Mouse (Mus musculus): ENCODE measurements around the gene Rab3gap2. TPM values are rescaled to one million over a fixed set of nuclear protein-coding genes. Genes with fewer than 3 reads are reported as not detected.

The Rab3gap2 gene
- total RNA-seq (2021) = 10 to 100 TPM; 16.5 to 22.5 TPM
- long read RNA-seq, experiment 1, full-length matches to known transcripts = 34 of 47 reads
- long read RNA-seq, experiment 1, partial matches to known transcripts = 3 of 47 reads
- long read RNA-seq, experiment 1, other reads (novel, unspliced or antisense) = 10 of 47 reads
- long read RNA-seq, experiment 2, full-length matches to known transcripts = 19 of 25 reads
- long read RNA-seq, experiment 2, partial matches to known transcripts = 4 of 25 reads
- long read RNA-seq, experiment 2, other reads (novel, unspliced or antisense) = 2 of 25 reads

- DNase-seq = peak; percentile 100
Measured at GRCm38 (mm10) chr1:185203909-185204661, at the start of gene Rab3gap2. Rab3gap2 (plus strand) TSS chr1:185204117.

- no peak for DNase-seq
Measured at GRCm38 (mm10) chr1:185173641-185174040, 30.3 kb upstream of the Rab3gap2 start.

- no peak for DNase-seq
Measured at GRCm38 (mm10) chr1:185177860-185178259, 26.1 kb upstream of the Rab3gap2 start.

- peak; percentile 58 for DNase-seq
Measured at GRCm38 (mm10) chr1:185183591-185184330, 20.2 kb upstream of the Rab3gap2 start.

DNA sequence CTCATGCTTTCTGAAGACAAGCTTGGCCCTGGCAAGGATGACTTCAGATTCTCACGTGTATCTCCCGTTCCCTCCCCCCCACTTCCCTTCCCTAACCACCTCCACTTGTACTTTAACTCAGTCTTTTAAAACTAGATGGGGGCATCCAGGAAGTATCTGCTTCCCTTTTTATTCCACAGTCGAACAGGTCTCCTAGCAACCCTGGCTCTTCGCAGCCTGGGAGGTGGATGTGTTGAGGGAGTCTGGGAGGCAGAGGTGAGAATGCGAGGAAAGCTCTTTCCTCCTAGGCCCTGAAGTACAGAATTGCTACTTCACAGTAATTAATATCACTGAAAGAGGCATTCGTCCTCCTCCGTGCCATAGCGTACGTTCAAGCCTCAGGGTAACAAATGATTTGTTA is 18.4 kb upstream of the Rab3gap2 start:
- DNase-seq = no peak

DNA sequence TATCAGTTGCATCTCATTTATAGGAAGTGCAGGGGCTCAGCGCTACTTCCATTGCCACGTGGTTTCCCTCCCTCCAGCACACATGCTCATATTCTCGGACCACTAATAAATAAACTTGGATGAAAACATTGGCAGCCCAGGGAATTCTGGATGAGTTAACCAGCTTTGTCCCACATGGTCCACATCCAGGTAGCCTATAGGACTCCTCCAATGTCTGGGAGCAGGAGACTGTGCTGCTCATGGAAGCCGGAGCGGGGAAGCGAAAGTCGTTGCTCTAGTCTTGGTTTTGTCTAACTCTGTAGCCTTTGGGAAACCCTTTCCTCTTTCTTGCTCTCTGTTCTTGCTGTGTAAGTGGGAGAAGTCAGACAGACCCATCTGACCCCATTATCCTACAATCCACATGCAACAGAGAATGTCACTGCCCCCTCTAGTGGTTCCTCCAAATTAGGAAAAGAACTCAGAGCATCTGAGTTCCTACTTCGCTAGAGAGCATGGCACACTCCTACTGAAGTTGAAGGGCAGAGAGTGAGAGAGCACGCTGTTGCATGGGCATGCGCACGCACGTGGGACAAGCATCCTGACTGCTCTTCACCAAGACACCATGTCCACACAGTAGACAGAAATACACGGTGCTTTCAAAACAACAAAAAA is 16.7 kb upstream of the Rab3gap2 start:
- DNase-seq = no peak

DNA sequence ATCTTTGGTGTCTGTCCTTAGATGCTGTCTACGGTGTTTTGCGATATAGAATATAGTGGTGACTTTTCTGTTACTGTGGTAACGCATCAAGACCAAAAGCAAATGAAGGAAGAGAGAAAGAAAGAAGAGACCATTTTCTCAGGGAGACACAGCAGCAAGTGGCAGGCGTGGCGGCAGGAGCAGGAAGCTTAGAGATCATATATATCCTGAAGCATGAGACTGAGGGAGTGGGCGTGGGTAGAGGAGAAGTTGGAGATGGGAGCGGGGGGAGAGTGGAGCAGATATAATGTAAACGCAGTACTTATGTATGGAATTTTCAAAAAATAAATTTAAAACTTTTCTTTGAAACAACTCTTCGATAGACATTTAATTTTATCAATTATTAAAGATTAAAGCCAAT is 14.0 kb upstream of the Rab3gap2 start:
- no peak for DNase-seq

DNA sequence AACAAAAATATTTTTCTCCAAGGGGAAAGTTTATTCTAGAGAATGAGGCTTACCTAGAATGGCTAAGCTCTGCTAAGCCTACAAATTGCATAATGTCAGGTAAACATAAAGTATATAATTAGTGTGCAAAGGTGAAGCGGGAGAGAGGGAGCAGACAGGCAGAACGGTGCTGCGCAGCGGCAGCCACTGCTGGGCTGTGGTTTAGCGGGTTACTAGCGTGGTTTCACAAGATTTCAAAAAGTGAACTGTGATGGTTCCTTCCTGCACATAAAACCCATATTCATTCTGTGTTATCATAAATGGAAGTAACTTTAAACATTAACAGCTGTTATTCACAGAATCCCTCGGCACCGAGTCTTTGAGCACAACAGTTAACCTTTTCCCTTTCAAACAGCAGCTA is 11.8 kb upstream of the Rab3gap2 start:
- no peak for DNase-seq

DNA sequence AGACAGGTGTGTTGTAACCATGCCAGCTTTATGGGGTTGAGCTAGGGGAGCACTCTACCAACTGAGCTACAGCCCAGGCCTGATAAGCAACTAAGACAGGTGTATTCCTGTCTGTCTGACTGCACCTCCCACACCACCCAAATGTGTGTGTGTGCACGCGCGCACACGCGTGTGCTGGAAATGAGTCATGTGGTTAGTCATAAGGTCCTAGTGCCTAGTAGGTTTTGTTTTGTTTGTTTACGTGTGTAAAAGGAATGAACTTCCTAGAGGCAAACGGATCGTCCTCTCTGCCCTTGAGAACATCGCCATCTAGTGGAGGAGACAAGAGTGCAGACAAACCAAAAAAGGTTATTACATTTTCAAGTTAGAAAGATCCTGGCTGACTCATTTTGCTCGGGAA is 10.4 kb upstream of the Rab3gap2 start:
- no peak for DNase-seq

GRCm38 (mm10) chr1:185196323-185196722 is 7.6 kb upstream of the Rab3gap2 start:
- no peak for DNase-seq

DNA sequence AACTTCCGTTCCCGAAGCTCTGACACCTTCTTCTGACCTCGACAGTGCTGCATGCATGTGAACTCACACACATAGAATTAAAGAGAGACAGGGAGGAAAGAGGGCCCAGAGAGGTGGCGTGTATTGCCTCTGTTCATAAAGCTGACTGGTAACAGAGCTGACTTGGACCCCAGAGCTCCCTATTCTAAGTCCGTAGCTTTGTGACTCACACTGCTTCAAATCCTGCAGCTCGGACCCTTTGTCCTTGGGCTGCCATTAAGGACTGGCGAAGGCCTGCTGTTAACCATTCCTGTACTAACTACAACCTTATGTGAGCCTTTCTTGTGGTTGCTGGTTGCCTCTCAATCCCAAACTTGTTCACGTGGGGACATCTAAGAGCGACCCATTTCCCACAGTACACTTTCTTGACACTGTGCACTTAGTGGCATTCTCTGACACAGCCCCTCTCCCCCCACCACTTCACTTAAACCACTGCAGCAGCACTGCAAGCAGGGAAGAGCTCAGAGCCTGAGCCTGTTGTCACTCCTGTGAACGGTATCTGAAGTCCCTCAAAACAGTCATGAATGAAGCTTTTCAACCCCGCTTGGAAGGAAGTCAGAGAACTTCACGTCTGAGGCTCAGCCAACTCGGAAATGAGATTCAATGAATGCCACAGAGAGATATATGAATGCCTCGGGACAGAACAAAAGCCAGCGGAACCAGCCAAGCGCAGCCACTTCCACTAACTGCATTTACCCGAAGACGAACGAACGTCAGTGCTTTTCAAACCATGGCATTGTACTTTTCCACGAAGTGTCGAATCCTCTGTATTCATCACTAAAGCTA is 3.1 kb upstream of the Rab3gap2 start:
- DNase-seq = no peak

GRCm38 (mm10) chr1:185201994-185202393 is 1.9 kb upstream of the Rab3gap2 start:
- no peak for DNase-seq

- DNase-seq = no peak
Measured at GRCm38 (mm10) chr1:185203196-185203908, 565 bp upstream of the Rab3gap2 start.

GRCm38 (mm10) chr1:185205090-185205489 is 1.2 kb downstream of the Rab3gap2 start:
- DNase-seq = no peak

GRCm38 (mm10) chr1:185207851-185208595 is 4.1 kb downstream of the Rab3gap2 start:
- DNase-seq = no peak

DNA sequence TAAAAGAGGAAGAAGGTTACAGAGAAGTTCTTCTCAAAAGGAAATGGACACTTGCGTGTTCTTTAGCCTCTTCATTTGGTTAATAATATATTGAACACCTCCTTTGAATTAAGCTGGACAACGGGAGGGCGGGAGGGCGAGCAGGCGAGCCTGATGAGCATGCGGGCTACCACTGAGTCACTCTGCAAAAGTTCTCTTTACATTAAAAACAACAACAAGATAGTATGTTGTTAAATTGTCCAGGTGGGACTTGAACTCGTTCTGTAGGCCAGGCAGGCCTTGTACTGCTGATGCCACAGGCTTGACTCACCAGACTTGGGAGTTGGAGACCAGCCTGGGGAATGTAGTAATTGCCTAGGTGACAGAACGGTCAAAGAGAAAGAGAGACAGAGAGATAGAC is 4.8 kb downstream of the Rab3gap2 start:
- no peak for DNase-seq

DNA sequence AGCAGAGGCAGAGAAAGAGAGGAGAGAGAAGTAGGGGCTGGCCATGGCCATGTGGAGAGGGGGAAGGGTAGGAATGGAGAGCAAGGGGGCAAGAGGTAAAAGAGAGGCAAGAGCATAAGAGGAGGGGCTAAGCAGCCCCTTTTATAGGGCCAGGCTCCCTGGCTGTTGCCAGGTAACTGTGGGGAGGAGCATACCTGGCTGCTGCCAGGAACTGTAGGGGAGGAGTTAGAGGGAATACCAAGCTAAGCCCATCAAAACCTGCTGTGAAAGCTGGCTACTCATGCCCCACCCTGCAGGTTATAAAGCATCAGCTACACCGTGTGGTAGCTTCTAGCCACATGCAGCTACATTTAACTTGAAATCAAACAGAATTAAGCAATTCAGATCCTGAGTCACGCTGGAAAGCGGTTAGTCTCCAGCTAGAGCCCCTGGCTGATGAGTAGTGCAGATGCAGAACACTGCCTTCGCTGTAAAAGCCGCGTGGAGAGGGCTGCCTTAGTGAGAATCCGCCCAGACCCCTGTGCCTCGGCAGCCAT is 5.8 kb downstream of the Rab3gap2 start:
- DNase-seq = no peak

DNA sequence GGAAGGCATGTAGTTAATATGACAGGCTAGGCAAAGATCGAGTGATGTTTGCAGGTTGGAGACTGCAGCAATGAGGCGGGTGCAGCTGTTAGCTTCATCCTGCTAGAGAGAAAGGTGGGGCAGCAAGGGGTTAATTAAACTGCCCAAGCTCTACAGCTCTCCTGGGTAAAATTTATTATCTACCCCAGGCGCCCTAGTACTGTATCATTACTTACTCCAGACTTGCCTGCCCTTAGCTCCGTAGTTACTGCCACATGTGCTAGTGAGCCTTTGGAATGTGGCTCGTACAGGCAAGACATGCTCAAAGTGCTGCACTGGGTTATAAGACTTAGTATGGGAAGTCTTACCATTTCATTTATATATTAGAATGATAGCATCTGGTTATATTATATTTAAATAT is 12.4 kb downstream of the Rab3gap2 start:
- DNase-seq = no peak

- DNase-seq = no peak
Measured at GRCm38 (mm10) chr1:185216762-185217161, 12.8 kb downstream of the Rab3gap2 start.

DNA sequence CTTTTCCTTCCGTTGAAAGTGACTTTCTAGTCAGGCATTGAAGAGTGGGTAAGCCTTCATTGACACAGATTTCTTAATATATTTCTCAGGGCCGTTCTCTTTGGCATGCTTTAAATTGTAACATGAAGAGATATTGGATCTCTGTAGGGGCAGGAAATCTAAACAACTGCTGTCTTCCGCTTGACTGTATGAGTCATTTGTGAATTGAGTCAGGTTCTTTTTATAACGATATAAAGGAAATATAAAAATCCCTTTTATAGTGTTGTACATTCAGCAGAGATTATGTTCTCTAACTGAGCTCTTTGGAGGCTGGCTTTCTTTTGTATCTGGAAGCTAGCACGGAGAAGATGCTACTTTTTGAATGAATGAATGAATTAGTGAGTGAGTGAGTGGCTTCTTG is 14.0 kb downstream of the Rab3gap2 start:
- DNase-seq = no peak
